Mouse (Mus musculus): ENCODE measurements around the gene Ssrp1. TPM values are rescaled to one million over a fixed set of nuclear protein-coding genes. Genes with fewer than 3 reads are reported as not detected.
A peak's percentile ranks its signal among the peaks of the same experiment; 100 is the strongest.

Ssrp1 gene
- polyA plus RNA-seq, 1 experiment from 2014 or later: 81.8 TPM

- DNase-seq (ENCODE audit: low spot score): no peak
- Histone ChIP-seq H3K27ac (ENCODE audit: low read length) (no peak overlapping the region), H3K9ac (replicated peaks; ENCODE audit: low read depth) (no peak overlapping the region), H3K4me1 (ENCODE audit: insufficient read depth, low read depth, low read length) (no peaks in the 10 kb centered on the region; the same call in 1 of the 2 replicates), H3K4me3 (ENCODE audit: low read depth, low read length) (no peak overlapping the region), H3K9me3 (ENCODE audit: low read length) (no peaks in the 10 kb centered on the region), H3K4me2 (replicated peaks; ENCODE audit: low read depth, low read length) (no peak overlapping the region), H3K27me3 (replicated peaks; ENCODE audit: insufficient read depth, low read length) (no peaks in the 10 kb centered on the region), H3K36me3 (ENCODE audit: insufficient read depth, low read length) (no peaks in the 10 kb centered on the region)
- WGBS: 76% methylated on average over 4 of the region's 4 CpGs
- ATAC-seq: no peak
- no peak for TF ChIP-seq EP300 (IDR thresholded peaks at IDR 0.05)
- no peak for TF ChIP-seq CTCF (IDR thresholded peaks at IDR 0.05)
These were observed 32.7 kb upstream of the Ssrp1 start for GRCm38 (mm10) chr2:85004341-85004740.

GRCm38 (mm10) chr2:85006600-85006999 is 30.4 kb upstream of the Ssrp1 start:
- Histone ChIP-seq H3K9ac (replicated peaks; ENCODE audit: low read depth) (no peak overlapping the region), H3K4me2 (replicated peaks; ENCODE audit: low read depth, low read length) (no peak overlapping the region), H3K27me3 (replicated peaks; ENCODE audit: insufficient read depth, low read length) (no peaks in the 10 kb centered on the region), H3K36me3 (ENCODE audit: insufficient read depth, low read length) (no peaks in the 10 kb centered on the region), H3K4me3 (ENCODE audit: low read depth, low read length) (no peak overlapping the region), H3K9me3 (ENCODE audit: low read length) (no peaks in the 10 kb centered on the region), H3K4me1 (ENCODE audit: insufficient read depth, low read depth, low read length) (no peaks in the 10 kb centered on the region; the same call in 1 of the 2 replicates), H3K27ac (ENCODE audit: low read length) (no peak overlapping the region)
- DNase-seq (ENCODE audit: low spot score) (no peak), ATAC-seq (no peak)
- WGBS: 78% methylated on average over 7 of the region's 7 CpGs
- no peak for TF ChIP-seq CTCF (IDR thresholded peaks at IDR 0.05)
- no peak for TF ChIP-seq EP300 (IDR thresholded peaks at IDR 0.05)

GRCm38 (mm10) chr2:85007729-85008128 is 29.3 kb upstream of the Ssrp1 start:
- H3K4me3 ChIP-seq (ENCODE audit: low read depth, low read length): no peak overlapping the region
- H3K4me1 ChIP-seq (ENCODE audit: insufficient read depth, low read depth, low read length): no peaks in the 10 kb centered on the region; the same call in 1 of the 2 replicates
- no peak overlapping the region for H3K4me2 ChIP-seq (replicated peaks; ENCODE audit: low read depth, low read length)
- H3K27ac ChIP-seq (ENCODE audit: low read length): no peak overlapping the region
- DNase-seq (ENCODE audit: low spot score) (peak; percentile 63), ATAC-seq (no peak)
- no peaks in the 10 kb centered on the region for H3K36me3 ChIP-seq (ENCODE audit: insufficient read depth, low read length)
- no peaks in the 10 kb centered on the region for H3K27me3 ChIP-seq (replicated peaks; ENCODE audit: insufficient read depth, low read length)
- TF ChIP-seq EP300 (IDR thresholded peaks at IDR 0.05) (no peak), CTCF (IDR thresholded peaks at IDR 0.05) (peak; percentile 77)
- no peaks in the 10 kb centered on the region for H3K9me3 ChIP-seq (ENCODE audit: low read length)
- H3K9ac ChIP-seq (replicated peaks; ENCODE audit: low read depth): no peak overlapping the region
- 16% methylated on average over 4 of the region's 4 CpGs for WGBS

GRCm38 (mm10) chr2:85009212-85009611 is 27.8 kb upstream of the Ssrp1 start:
- no peaks in the 10 kb centered on the region; the same call in 1 of the 2 replicates for H3K4me1 ChIP-seq (ENCODE audit: insufficient read depth, low read depth, low read length)
- H3K4me3 ChIP-seq (ENCODE audit: low read depth, low read length): no peak overlapping the region
- TF ChIP-seq EP300 (IDR thresholded peaks at IDR 0.05): no peak
- no peak for TF ChIP-seq CTCF (IDR thresholded peaks at IDR 0.05)
- ATAC-seq (no peak), DNase-seq (ENCODE audit: low spot score) (no peak)
- H3K36me3 ChIP-seq (ENCODE audit: insufficient read depth, low read length): no peaks in the 10 kb centered on the region
- H3K27me3 ChIP-seq (replicated peaks; ENCODE audit: insufficient read depth, low read length): no peaks in the 10 kb centered on the region
- H3K9me3 ChIP-seq (ENCODE audit: low read length): no peaks in the 10 kb centered on the region
- H3K9ac ChIP-seq (replicated peaks; ENCODE audit: low read depth): no peak overlapping the region
- H3K27ac ChIP-seq (ENCODE audit: low read length): no peak overlapping the region
- WGBS: 46% methylated on average over 2 of the region's 2 CpGs
- H3K4me2 ChIP-seq (replicated peaks; ENCODE audit: low read depth, low read length): no peak overlapping the region

GRCm38 (mm10) chr2:85011906-85012604 is 25.0 kb upstream of the Ssrp1 start:
- no peak overlapping the region for H3K4me2 ChIP-seq (replicated peaks; ENCODE audit: low read depth, low read length)
- H3K27ac ChIP-seq (ENCODE audit: low read length): no peak overlapping the region
- H3K4me3 ChIP-seq (ENCODE audit: low read depth, low read length): no peak overlapping the region
- no peaks in the 10 kb centered on the region; the same call in 1 of the 2 replicates for H3K4me1 ChIP-seq (ENCODE audit: insufficient read depth, low read depth, low read length)
- no peaks in the 10 kb centered on the region for H3K9me3 ChIP-seq (ENCODE audit: low read length)
- no peaks in the 10 kb centered on the region for H3K27me3 ChIP-seq (replicated peaks; ENCODE audit: insufficient read depth, low read length)
- no peak for TF ChIP-seq CTCF (IDR thresholded peaks at IDR 0.05)
- TF ChIP-seq EP300 (IDR thresholded peaks at IDR 0.05): no peak
- peak; percentile 27 for DNase-seq (ENCODE audit: low spot score)
- ATAC-seq: peak; percentile 30; the same call in 1 of the 2 replicates
- 26% methylated on average over 9 of the region's 9 CpGs for WGBS
- H3K36me3 ChIP-seq (ENCODE audit: insufficient read depth, low read length): no peaks in the 10 kb centered on the region
- H3K9ac ChIP-seq (replicated peaks; ENCODE audit: low read depth): no peak overlapping the region

- H3K27me3 ChIP-seq (replicated peaks; ENCODE audit: insufficient read depth, low read length): no peaks in the 10 kb centered on the region
- H3K36me3 ChIP-seq (ENCODE audit: insufficient read depth, low read length): no peaks in the 10 kb centered on the region
- no peak for TF ChIP-seq CTCF (IDR thresholded peaks at IDR 0.05)
- no peak for TF ChIP-seq EP300 (IDR thresholded peaks at IDR 0.05)
- H3K9ac ChIP-seq (replicated peaks; ENCODE audit: low read depth): no peak overlapping the region
- no peak overlapping the region for H3K4me3 ChIP-seq (ENCODE audit: low read depth, low read length)
- no peak for ATAC-seq
- H3K4me1 ChIP-seq (ENCODE audit: insufficient read depth, low read depth, low read length): no peaks in the 10 kb centered on the region; the same call in 1 of the 2 replicates
- H3K27ac ChIP-seq (ENCODE audit: low read length): no peak overlapping the region
- DNase-seq (ENCODE audit: low spot score): no peak
- H3K9me3 ChIP-seq (ENCODE audit: low read length): no peaks in the 10 kb centered on the region
- H3K4me2 ChIP-seq (replicated peaks; ENCODE audit: low read depth, low read length): no peak overlapping the region
- 71% methylated on average over 14 of the region's 14 CpGs for WGBS
These were observed 24.4 kb upstream of the Ssrp1 start for GRCm38 (mm10) chr2:85012679-85013078.

Measured in lung, postnatal 0 days (tissue).